Mouse (Mus musculus) spleen, adult 2 months (tissue): ENCODE measurements at regions not wholly inside any gene's neighbourhood (a gene's known extent, or its start where the extent isn't known, plus 50 kb on each side); places are given as distances from the start of the nearest gene placed in this dataset.

Source experiments
- DNase-seq, 2 experiments: peaks; one replicate each; pipeline versions ENCODE4 v3.0.0 to v3.0.0-alpha.2; 2012 to 2021; ENCODE audit warnings: low spot score in 2 of 2, low read depth in 1 of 2
- H3K27ac ChIP-seq: fragments of 200-500 bp; 2 replicates; pipeline ENCODE4 v1.5.1; 2012; ENCODE audit warnings: low read length, inconsistent platforms; ENCODE audit not compliant: insufficient read depth
- H3K27me3 ChIP-seq: fragments of 200-500 bp; 2 replicates; pipeline ENCODE4 v1.6.1; 2012; ENCODE audit warnings: mild to moderate bottlenecking, moderate library complexity, low read length, inconsistent platforms; ENCODE audit not compliant: control insufficient read depth, insufficient read depth
- H3K36me3 ChIP-seq: fragments of 200-500 bp; 2 replicates; pipeline ENCODE4 v1.6.1; 2012; ENCODE audit warnings: mild to moderate bottlenecking, low read length, inconsistent platforms; ENCODE audit not compliant: control insufficient read depth, insufficient read depth
- H3K4me1 ChIP-seq: fragments of 200-500 bp; 2 replicates; pipeline ENCODE4 v1.6.1; 2011; ENCODE audit warnings: inconsistent platforms; ENCODE audit not compliant: control insufficient read depth, insufficient read depth, insufficient read length
- H3K4me3 ChIP-seq: fragments of 200-500 bp; 2 replicates; pipeline ENCODE4 v1.5.1; 2011; ENCODE audit warnings: mild to moderate bottlenecking, inconsistent platforms; ENCODE audit not compliant: insufficient read depth, insufficient read length; ENCODE audit errors: extremely low read depth
- CTCF ChIP-seq: fragments of 200-500 bp; IDR thresholded peaks from 2 replicates; pipeline ENCODE4 v1.5.1; 2011; ENCODE audit warnings: mild to moderate bottlenecking, inconsistent platforms; ENCODE audit not compliant: insufficient read depth, insufficient read length, insufficient replicate concordance; ENCODE audit errors: extremely low read depth
- POLR2A ChIP-seq: fragments of 200-500 bp; IDR thresholded peaks from 2 replicates; pipeline ENCODE4 v1.6.1; 2011; ENCODE audit warnings: low read depth, low read length, inconsistent platforms
- WGBS: fragments of 180-500 bp; shearing (Covaris S2); methylation state at CpG from one replicate; pipeline ENCODE4 v1.1.7; 2018; 5-methylcytosine and 5-hydroxymethylcytosine counted together

- no peaks in the 10 kb centered on the region for H3K36me3 ChIP-seq
- H3K27ac ChIP-seq = no peak overlapping the region
- no peak for TF ChIP-seq CTCF
- no peak for TF ChIP-seq POLR2A
- H3K4me3 ChIP-seq = no peak overlapping the region
- no peaks in the 10 kb centered on the region for H3K4me1 ChIP-seq
- no peak for DNase-seq
- WGBS = 89% methylated on average over 13 of the region's 13 CpGs
- no peaks in the 10 kb centered on the region for H3K27me3 ChIP-seq
Measured at GRCm38 (mm10) chr17:48742769-48743405, 189.3 kb upstream of the Lrfn2 start.

GRCm38 (mm10) chr17:48770099-48770498, 162.1 kb upstream of the Lrfn2 start:
- WGBS = 83% methylated on average over 2 of the region's 2 CpGs
- no peak overlapping the region for H3K4me3 ChIP-seq
- no peaks in the 10 kb centered on the region for H3K27me3 ChIP-seq
- TF ChIP-seq CTCF (no peak), POLR2A (no peak)
- H3K4me1 ChIP-seq = no peaks in the 10 kb centered on the region
- no peak for DNase-seq
- no peak overlapping the region for H3K27ac ChIP-seq
- no peaks in the 10 kb centered on the region for H3K36me3 ChIP-seq

GRCm38 (mm10) chr17:48771721-48772320, 160.4 kb upstream of the Lrfn2 start:
- Histone ChIP-seq H3K4me3 (no peak overlapping the region), H3K27me3 (no peaks in the 10 kb centered on the region), H3K4me1 (no peaks in the 10 kb centered on the region), H3K27ac (no peak overlapping the region), H3K36me3 (no peaks in the 10 kb centered on the region)
- 88% methylated on average over 13 of the region's 13 CpGs for WGBS
- DNase-seq = no peak
- TF ChIP-seq POLR2A (no peak), CTCF (no peak)

GRCm38 (mm10) chr17:48774172-48774890, 157.8 kb upstream of the Lrfn2 start:
- no peak for TF ChIP-seq CTCF
- TF ChIP-seq POLR2A = no peak
- no peak overlapping the region for H3K4me3 ChIP-seq
- 85% methylated on average over 15 of the region's 15 CpGs for WGBS
- no peaks in the 10 kb centered on the region for H3K36me3 ChIP-seq
- no peak for DNase-seq
- H3K4me1 ChIP-seq = no peaks in the 10 kb centered on the region
- H3K27ac ChIP-seq = no peak overlapping the region
- H3K27me3 ChIP-seq = no peaks in the 10 kb centered on the region

- H3K4me1 ChIP-seq = no peaks in the 10 kb centered on the region
- H3K27me3 ChIP-seq = no peaks in the 10 kb centered on the region
- H3K36me3 ChIP-seq = no peaks in the 10 kb centered on the region
- H3K4me3 ChIP-seq = no peak overlapping the region
- 69% methylated on average over 5 of the region's 5 CpGs for WGBS
- TF ChIP-seq POLR2A (no peak), CTCF (no peak)
- no peak overlapping the region for H3K27ac ChIP-seq
- DNase-seq = no peak
Measured at GRCm38 (mm10) chr17:48775479-48775878, 156.7 kb upstream of the Lrfn2 start.

GRCm38 (mm10) chr17:48776502-48776902, 155.7 kb upstream of the Lrfn2 start:
- Histone ChIP-seq H3K4me3 (no peak overlapping the region), H3K36me3 (no peaks in the 10 kb centered on the region), H3K27me3 (no peaks in the 10 kb centered on the region), H3K27ac (no peak overlapping the region), H3K4me1 (no peaks in the 10 kb centered on the region)
- no peak for TF ChIP-seq CTCF
- no peak for TF ChIP-seq POLR2A
- WGBS = 63% methylated on average over 2 of the region's 2 CpGs
- no peak for DNase-seq

GRCm38 (mm10) chr17:48780217-48780616, 152.0 kb upstream of the Lrfn2 start:
- Histone ChIP-seq H3K36me3 (no peaks in the 10 kb centered on the region), H3K27ac (no peak overlapping the region), H3K4me3 (no peak overlapping the region), H3K27me3 (no peaks in the 10 kb centered on the region), H3K4me1 (no peaks in the 10 kb centered on the region)
- no peak for DNase-seq
- WGBS = 94% methylated on average over 7 of the region's 7 CpGs
- TF ChIP-seq POLR2A = no peak
- TF ChIP-seq CTCF = no peak
